Mouse (Mus musculus) T-cell, adult 2 months (primary cell): Measurements from ENCODE around the gene Rpl36a.

Experiments
- DNase-seq: peaks from one replicate; pipeline ENCODE4 v3.0.0; 2022; ENCODE audit warnings: low spot score

The Rpl36a gene

DNA sequence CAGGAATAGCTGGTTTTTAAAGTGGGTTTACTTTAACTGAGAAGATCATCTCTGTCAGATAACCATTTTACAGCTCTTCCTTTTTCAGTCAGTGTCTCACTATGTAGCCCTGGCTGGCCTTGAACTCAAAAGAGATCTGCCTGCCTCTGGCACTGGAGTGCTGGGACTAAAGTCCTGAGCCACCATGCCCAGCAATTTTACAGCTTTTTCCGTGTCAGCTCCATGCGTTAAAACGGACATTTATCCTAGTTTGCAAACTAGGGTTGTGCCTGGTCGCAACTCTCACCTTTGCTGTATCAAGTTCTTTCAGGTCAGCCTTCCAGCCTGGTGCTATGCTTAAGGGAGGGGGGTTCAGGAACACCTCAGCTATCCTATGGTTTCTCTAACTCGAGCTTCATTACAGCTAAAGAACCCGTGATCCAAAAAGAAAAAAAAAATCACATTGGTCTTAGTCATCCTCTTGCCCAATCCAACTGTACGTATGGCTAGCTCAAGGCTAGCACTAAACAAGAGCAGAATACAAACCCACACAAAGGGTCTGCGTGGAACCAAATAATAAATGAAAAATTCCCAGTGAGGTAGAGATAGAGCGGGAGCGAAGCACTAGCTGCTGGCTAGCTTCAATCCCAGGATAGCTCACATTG lies 14.6 kb downstream of the Rpl36a start:
- DNase-seq: no peak

DNA sequence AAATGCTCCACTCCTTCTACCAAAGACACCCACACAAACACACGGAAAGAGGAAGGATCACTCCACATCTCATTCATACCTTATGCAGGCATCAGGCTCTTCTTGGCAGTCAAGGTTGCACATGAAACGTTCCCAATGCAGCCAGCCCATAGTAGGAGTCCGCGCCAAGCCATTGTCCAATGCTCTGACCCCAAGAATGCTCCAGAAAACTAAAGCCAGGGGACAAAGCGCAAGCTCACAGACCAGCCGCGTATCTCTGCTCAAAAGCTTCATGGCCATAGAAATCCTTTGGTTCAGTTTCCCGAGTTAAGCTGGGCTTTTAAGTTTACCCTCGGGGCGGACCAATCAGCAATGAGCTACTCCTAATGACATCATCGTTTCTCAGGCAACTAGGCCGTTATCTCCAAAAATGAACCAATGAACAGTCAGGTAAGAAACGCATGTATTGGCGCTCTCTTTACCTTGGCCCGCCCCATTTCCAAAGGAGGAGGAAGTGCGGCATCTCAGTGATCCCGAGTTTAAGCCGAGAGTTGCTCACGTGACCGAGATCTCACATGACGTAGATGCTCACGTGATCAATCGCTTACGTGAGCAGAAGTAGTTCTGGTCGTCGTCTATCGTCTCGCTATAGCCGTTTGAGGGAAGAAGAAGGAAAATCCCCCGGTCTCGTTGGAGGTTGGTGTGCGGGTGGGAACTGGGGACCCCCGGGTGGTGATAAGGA lies 15.4 kb downstream of the Rpl36a start, which contains the start of the genes Gla and Hnrnph2:
Gene Gla, minus strand, starts transcription at position 467 of the 721 bp plus-strand sequence.
Gene Hnrnph2, plus strand, starts transcription at position 521 of the 721 bp plus-strand sequence.
- DNase-seq: peak; percentile 93

GRCm38 (mm10) chrX:134601380-134602120 lies 16.1 kb downstream of the Rpl36a start:
- peak; percentile 24 for DNase-seq

DNA sequence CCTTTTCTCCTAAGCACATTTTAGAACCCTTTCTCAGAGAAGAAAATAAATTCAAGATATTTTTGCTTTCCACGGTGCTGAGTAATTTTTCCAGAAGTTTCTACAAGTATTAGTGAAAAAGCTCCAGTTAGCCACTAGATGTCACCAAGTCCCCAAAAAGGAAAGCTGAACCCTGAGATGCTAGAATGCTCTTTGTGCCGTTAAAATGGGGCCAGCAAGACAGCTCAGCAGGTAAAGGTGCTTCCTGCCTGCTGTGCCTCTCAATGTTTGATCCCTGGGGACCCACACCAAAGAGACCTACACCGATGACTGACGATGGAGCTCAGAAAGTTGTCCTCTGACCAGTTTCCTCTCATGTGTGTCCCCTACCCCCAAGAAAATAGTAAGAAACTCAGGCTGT lies 24.0 kb downstream of the Rpl36a start:
- DNase-seq: peak; percentile 27

- DNase-seq: no peak
Measured at GRCm38 (mm10) chrX:134610984-134611383, 25.5 kb downstream of the Rpl36a start.

GRCm38 (mm10) chrX:134612285-134612959 lies 27.0 kb downstream of the Rpl36a start:
- DNase-seq: no peak

DNA sequence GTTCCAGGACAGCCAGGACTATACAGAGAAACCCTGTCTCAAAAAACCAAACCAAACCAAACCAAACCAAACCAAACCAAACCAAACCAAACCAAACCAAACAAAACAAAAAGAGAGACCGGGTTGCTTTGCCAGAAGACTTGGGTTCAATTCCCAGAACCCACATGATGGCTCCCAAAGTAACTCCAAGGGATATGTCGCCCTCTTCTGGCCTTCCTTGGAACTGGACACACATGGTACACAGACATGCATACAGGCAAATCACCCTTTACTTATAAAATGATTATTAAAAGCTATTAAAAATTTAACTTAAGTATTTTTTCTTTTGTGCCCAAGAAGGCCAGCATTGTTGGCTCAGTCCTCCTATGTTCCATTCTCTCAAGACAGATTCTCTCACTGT lies 28.9 kb downstream of the Rpl36a start:
- peak; percentile 2 for DNase-seq

- no peak for DNase-seq
Measured at GRCm38 (mm10) chrX:134619695-134620094, 34.2 kb downstream of the Rpl36a start.

GRCm38 (mm10) chrX:134620254-134620865 lies 34.9 kb downstream of the Rpl36a start:
- DNase-seq: no peak

DNA sequence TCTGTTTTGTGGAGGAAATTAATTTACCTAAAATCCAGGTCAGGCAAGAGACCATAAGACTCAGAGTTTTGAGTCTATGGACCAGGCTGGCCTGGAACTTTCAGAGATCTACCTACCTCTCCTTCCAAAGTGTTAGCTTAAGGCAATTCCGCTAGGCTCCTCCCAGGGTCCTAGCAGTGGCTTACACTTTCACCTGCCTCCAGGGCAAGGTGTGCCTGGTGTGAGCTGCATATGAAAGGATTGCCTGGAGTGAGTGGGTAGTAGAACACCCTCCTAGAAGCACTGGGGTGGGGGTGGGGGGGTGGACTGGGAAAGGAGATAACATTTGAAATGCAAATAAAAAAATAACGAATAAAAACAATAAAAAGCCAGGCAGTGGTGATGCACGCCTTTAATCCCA lies 36.2 kb downstream of the Rpl36a start:
- DNase-seq: no peak

DNA sequence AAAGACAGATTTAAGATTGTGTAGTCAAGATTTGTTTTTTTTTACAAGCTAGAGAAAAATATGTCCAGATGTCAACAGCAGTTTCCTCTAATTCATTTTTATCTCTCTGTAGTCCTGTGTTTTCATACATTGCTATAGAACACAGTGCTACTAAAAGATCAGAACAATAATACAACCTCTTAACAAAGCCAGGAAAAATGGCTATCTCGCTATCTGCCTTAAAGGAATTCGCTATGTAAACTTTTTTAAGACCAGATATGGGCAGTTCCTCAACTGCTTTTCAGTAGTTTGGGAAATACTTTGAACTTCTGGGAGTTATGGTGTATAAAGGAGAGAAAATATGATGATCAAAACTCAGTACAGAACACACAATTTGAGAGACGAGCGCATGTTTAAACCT lies 37.9 kb downstream of the Rpl36a start:
- no peak for DNase-seq

DNA sequence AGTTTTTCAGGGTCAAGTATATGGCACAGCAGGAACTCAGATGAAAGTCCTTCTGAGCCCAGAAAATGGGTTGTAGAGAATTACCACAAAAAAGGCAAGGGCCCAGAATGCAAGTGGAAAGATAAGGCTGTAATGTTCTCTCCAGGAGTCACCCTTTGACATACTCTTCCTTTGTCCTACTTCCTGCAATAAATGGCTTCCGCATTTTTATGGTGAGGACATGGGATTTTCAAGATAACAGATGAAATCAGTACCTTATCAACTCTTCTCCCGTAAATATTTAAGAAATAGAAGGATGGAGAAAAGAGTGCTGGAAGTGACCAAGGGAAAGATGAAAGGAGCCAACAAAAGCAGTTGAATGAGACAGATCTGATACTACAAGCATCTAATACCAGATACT lies 42.7 kb downstream of the Rpl36a start:
- no peak for DNase-seq

DNA sequence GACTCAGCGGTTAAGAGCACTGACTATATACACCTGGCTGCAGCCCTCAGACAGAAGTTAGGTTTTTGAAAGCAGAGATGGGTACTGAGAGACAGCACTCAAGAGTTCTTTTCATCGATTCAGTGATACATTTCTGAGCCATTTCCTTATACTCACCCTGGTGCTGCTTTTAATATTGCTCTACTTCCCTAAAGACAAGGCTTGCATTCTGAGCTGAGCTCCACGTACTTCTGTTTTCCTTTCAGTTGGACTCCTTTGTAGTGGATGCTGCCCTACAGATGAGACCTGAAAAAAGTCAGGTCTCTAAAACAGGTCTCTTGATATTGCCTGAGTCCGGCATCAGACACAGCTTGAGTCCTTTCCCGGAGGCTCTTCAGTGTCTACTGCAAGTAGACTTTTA lies 47.3 kb downstream of the Rpl36a start:
- no peak for DNase-seq

- DNase-seq: no peak
Measured at GRCm38 (mm10) chrX:134635111-134635510, 49.7 kb downstream of the Rpl36a start.

DNA sequence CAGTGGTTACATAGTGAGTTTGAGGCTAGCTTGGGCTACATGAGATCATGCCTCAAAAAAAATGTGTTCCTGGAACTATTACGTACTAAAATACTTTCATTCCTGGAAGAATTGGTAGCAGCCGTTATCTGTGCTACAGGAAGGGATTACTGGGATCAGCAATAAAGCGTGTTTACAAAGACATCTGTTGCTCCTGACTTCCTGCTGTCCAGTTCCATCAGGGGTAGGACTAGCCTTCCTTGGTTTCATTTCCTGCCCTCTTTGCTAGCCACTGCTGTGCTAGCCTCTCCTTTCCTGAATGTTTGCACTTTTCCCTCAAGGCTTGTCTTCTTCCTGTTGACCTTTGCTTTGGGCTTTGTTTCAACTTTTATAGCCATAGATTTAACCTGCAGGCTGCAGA lies 50.4 kb downstream of the Rpl36a start:
- DNase-seq: no peak
